Mouse (Mus musculus) neutrophil, adult 59 days (primary cell): ENCODE measurements around the gene Bzw2. TPM values are rescaled to one million over a fixed set of nuclear protein-coding genes. Genes with fewer than 3 reads are reported as not detected.

Experiments used
- total RNA-seq, 2 experiments: library from RNA; stranded (reverse); gene quantifications; 1 replicate in 1 of 2; 2 replicates in 1 of 2; pipeline ENCODE4 v1.2.4; 2023

The Bzw2 gene
- 10 to 100 TPM; 16.4 to 19.8 TPM for total RNA-seq

DNA sequence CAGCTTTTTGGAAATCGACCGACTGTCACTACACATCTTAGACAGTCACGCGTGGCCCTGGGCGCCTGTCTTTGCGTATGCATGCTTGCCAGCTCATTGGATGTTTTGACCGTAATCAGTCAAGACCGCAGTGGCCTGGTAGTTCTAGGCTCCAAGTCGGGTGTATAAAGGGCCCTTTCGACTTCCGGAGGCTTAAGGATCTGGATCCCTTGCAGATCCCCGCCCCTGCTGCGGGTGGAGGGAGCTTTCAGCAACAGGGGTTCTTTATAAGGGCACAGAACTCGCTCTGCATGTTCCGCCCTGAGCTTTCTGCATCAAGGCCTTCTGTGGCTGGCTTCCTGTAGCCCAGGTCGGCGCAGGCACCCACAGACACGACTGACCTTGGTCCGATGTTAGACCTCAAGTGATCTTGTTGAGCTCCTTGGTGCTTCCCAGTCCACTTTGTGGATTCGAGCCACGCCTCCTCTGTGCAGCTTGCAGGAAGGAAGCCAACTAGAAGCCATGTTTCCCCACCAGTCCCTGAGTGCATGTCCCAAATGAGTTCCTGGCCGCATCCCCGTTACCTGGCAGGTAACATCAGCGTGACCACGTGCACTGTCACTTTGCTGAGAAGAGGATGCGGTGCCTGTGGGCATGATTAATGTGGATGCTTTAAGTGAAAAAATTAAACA lies at the start of gene Bzw2:
Gene Bzw2 (minus strand): TSS at position 443 of the 671 bp plus-strand sequence.

DNA sequence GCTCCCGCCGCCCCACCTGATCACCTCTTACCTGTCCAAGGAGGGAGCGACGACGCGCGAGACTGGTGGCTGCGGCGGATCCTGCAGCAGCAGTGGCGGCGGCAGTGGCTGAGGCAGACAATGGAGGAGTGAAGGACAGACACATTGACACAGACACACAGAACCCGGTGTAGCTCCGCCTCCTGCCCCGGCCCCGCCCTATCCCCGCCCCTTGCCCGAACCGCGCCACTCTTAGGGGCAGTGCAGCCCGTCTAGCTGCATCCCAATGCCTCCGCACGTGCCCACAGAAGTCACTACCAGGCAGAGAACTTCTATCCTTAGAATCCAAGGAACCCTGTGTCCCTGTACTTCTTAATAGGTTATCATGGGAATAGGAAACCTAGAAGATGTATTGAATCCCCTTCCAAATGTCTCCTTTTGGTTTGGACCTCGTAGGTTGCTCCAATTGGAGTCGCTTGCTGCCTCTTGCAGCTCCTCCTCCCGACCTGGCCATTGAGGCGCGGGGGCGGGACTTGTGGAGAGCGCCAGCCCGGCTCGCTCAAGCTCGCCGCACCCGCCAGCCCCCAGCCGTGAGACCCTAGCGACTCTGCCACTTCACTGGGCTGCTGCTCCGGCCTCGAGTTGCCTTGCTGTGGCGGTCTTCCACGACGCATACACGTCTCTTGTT lies 1.1 kb downstream of the Bzw2 start, which contains the start of gene Ankmy2:
Gene Ankmy2 (plus strand): TSS at position 478 of the 667 bp plus-strand sequence.

DNA sequence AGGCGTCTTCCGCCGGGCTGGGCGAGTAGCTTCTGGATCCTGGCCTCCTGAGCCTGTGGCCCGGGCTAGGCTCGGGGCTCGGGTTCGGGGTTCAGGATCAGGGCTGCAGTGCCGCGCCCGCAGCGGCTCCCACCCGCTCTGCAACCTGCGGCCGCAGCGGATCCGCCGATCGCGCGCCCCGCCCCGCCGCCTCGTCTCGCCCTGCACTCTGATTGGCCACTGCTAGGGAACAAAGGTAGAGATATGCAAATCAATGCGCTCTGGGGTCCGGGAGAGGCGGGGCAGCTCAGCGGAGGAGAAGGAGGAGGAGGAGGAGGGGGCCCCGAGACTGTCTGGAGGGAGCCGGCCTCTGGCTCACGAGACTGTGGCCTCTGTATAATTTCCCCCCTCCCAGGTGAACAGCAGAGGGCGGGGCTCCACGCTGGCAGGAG lies 115.5 kb downstream of the Bzw2 start, which contains the start of gene Tspan13:
Gene Tspan13 (minus strand): TSS at position 153 of the 431 bp plus-strand sequence.

Other genes with a start within 250 kb of the Bzw2 start
- gene Agr3, start 232.5 kb downstream of the Bzw2 start, total RNA-seq = not detected
- gene Agr2, start 165.2 kb downstream of the Bzw2 start, total RNA-seq = not detected
- gene Tspan13, start 115.6 kb downstream of the Bzw2 start, total RNA-seq = 10 to 100 TPM; 50.2 to 53.5 TPM
- 1 to 10 TPM; 7.7 to 8.2 TPM for gene Ankmy2, start 966 bp downstream of the Bzw2 start, total RNA-seq
- gene Lrrc72, start 95.3 kb upstream of the Bzw2 start, total RNA-seq = not detected
- not detected for gene Sostdc1, start 156.1 kb upstream of the Bzw2 start, total RNA-seq
- gene Ispd, start 223.4 kb upstream of the Bzw2 start, total RNA-seq = under 1 TPM in 1 of 2 experiments, not detected in 1; 0.35 TPM
- not detected for gene D630036H23Rik, start 224.1 kb upstream of the Bzw2 start, total RNA-seq